Mouse (Mus musculus): ENCODE data around the gene Zfyve26. TPM values are rescaled to one million over a fixed set of nuclear protein-coding genes. Genes with fewer than 3 reads are reported as not detected.

The Zfyve26 gene
- total RNA-seq, 1 experiment: 22.8 TPM

DNA sequence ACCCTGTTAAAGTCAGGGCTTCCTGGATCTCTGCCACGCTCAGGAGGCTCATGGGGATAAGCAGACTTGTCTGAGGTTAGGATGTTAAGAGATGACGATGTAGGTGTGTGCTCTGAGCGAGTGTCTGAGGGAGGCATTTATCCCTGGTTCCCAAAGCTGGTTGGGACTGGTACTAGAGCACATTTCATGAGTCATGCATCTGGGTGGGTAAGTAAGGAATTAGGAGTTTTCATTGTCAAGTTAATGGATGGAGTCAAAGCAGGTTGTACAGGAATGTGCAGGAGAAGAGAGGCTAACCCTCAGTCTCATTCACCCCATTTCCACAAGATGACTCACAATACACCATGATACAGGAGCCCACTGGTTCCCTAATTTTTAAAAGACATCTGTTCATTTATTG is 48.0 kb downstream of the Zfyve26 start:
- Histone ChIP-seq H3K9ac (ENCODE audit: insufficient read depth, low read depth, low read length, poor library complexity, severe bottlenecking) (no peak overlapping the region), H3K9me3 (ENCODE audit: control insufficient read depth, insufficient read depth, low read depth, low read length) (no peaks in the 10 kb centered on the region), H3K36me3 (ENCODE audit: control insufficient read depth, insufficient read depth, low read length, poor library complexity, severe bottlenecking) (peaks cover 48% of the 10 kb centered on the region; the same call in 1 of the 2 replicates), H3K4me1 (ENCODE audit: control insufficient read depth in 2 of 2, insufficient read depth in 2 of 2, low read length in 2 of 2, poor library complexity in 1 of 2) (no peaks in the 10 kb centered on the region), H3K27ac (ENCODE audit: insufficient read depth, low read depth, low read length, poor library complexity, severe bottlenecking) (no peak overlapping the region; the same call in 1 of the 2 replicates), H3K4me3 (ENCODE audit: insufficient read depth in 1 of 2, low read depth in 1 of 2, low read length in 2 of 2, poor library complexity in 1 of 2, severe bottlenecking in 1 of 2) (no peak overlapping the region)
- TF ChIP-seq CHD2 (IDR thresholded peaks at IDR 0.05; ENCODE audit: low read depth, low read length) (no peak), MAFK (IDR thresholded peaks at IDR 0.05; ENCODE audit: insufficient read depth, low read depth, low read length) (0 out of 2 replicates have a peak, but pooled peaks have one; percentile 19)
- DNase-seq (ENCODE audit: low read depth, low spot score): no peak
- in situ Hi-C loops (cut with MboI; ENCODE audit: low sequenced_read_pairs in 2 of 2, unreplicated experiment in 2 of 2): no loop called here

DNA sequence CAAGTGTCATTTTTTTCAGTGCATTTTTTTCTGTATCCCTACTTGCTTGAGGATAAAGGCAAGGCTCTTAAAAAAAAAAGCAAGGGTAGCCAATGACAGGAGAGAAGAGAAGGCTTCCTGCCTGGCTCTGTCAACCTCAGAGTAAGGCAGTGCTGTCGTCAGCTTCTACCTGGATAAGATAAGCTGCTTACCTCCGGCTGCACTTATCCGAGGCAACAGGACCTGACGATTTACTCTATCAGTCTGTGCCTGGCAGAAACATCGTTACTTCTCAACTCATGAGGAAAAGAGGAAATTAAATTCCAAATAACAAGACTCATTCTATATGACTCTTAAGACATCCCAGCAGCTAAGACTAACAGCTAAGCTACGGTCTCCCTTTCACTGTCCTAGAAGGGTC is 53.2 kb downstream of the Zfyve26 start:
- Histone ChIP-seq H3K36me3 (ENCODE audit: control insufficient read depth, insufficient read depth, low read length, poor library complexity, severe bottlenecking) (peaks cover 37% of the 10 kb centered on the region; the same call in 1 of the 2 replicates), H3K4me1 (ENCODE audit: control insufficient read depth in 2 of 2, insufficient read depth in 2 of 2, low read length in 2 of 2, poor library complexity in 1 of 2) (no peaks in the 10 kb centered on the region), H3K4me3 (ENCODE audit: insufficient read depth in 1 of 2, low read depth in 1 of 2, low read length in 2 of 2, poor library complexity in 1 of 2, severe bottlenecking in 1 of 2) (no peak overlapping the region), H3K27ac (ENCODE audit: insufficient read depth, low read depth, low read length, poor library complexity, severe bottlenecking) (no peak overlapping the region), H3K9me3 (ENCODE audit: control insufficient read depth, insufficient read depth, low read depth, low read length) (no peaks in the 10 kb centered on the region), H3K9ac (ENCODE audit: insufficient read depth, low read depth, low read length, poor library complexity, severe bottlenecking) (no peak overlapping the region)
- TF ChIP-seq ZNF384 (IDR thresholded peaks at IDR 0.05; ENCODE audit: low read depth, low read length) (no peak), ZC3H11A (IDR thresholded peaks at IDR 0.05; ENCODE audit: borderline replicate concordance, low read depth, low read length) (no peak), CHD2 (IDR thresholded peaks at IDR 0.05; ENCODE audit: low read depth, low read length) (no peak), HCFC1 (IDR thresholded peaks at IDR 0.05; ENCODE audit: borderline replicate concordance, insufficient read depth, low read length) (no peak), MAFK (IDR thresholded peaks at IDR 0.05; ENCODE audit: insufficient read depth, low read depth, low read length) (no peak)
- DNase-seq (ENCODE audit: low read depth, low spot score): no peak
- in situ Hi-C loops (cut with MboI; ENCODE audit: low sequenced_read_pairs in 2 of 2, unreplicated experiment in 2 of 2): no loop called here

DNA sequence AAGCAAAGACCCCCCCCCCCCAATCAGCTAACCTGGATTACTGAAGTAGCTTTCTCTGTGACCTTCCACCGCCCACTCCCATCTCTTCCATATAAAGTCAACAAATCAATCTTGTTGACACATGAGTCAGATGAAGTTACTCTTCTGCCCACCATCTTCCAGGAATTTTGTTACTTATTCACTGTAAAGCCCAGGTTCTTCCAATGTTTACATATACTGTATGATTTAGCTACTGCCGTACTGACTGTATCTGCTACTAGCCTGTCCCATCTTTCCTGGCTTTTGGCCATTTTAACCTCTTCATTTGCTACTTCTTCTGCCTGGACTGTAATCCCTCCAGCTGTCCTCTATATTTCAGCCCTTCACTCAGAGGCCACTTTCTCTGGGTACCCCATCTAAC is 54.1 kb downstream of the Zfyve26 start:
- TF ChIP-seq ZNF384 (IDR thresholded peaks at IDR 0.05; ENCODE audit: low read depth, low read length) (no peak), ZC3H11A (IDR thresholded peaks at IDR 0.05; ENCODE audit: borderline replicate concordance, low read depth, low read length) (no peak), MAFK (IDR thresholded peaks at IDR 0.05; ENCODE audit: insufficient read depth, low read depth, low read length) (no peak)
- Histone ChIP-seq H3K27ac (ENCODE audit: insufficient read depth, low read depth, low read length, poor library complexity, severe bottlenecking) (no peak overlapping the region), H3K9me3 (ENCODE audit: control insufficient read depth, insufficient read depth, low read depth, low read length) (no peaks in the 10 kb centered on the region), H3K4me1 (ENCODE audit: control insufficient read depth in 2 of 2, insufficient read depth in 2 of 2, low read length in 2 of 2, poor library complexity in 1 of 2) (no peaks in the 10 kb centered on the region), H3K4me3 (ENCODE audit: insufficient read depth in 1 of 2, low read depth in 1 of 2, low read length in 2 of 2, poor library complexity in 1 of 2, severe bottlenecking in 1 of 2) (no peak overlapping the region), H3K36me3 (ENCODE audit: control insufficient read depth, insufficient read depth, low read length, poor library complexity, severe bottlenecking) (peaks cover 41% of the 10 kb centered on the region; the same call in 1 of the 2 replicates), H3K9ac (ENCODE audit: insufficient read depth, low read depth, low read length, poor library complexity, severe bottlenecking) (no peak overlapping the region)
- in situ Hi-C loops (cut with MboI; ENCODE audit: low sequenced_read_pairs in 2 of 2, unreplicated experiment in 2 of 2): no loop called here
- no peak for DNase-seq (ENCODE audit: low read depth, low spot score)

GRCm38 (mm10) chr12:79235485-79236080 is 60.5 kb downstream of the Zfyve26 start:
- no peak for TF ChIP-seq CHD2 (IDR thresholded peaks at IDR 0.05; ENCODE audit: low read depth, low read length)
- TF ChIP-seq HCFC1 (IDR thresholded peaks at IDR 0.05; ENCODE audit: borderline replicate concordance, insufficient read depth, low read length): no peak
- TF ChIP-seq ZNF384 (IDR thresholded peaks at IDR 0.05; ENCODE audit: low read depth, low read length): no peak
- TF ChIP-seq ZC3H11A (IDR thresholded peaks at IDR 0.05; ENCODE audit: borderline replicate concordance, low read depth, low read length): no peak
- TF ChIP-seq MAFK (IDR thresholded peaks at IDR 0.05; ENCODE audit: insufficient read depth, low read depth, low read length): no peak
- Histone ChIP-seq H3K27ac (ENCODE audit: insufficient read depth, low read depth, low read length, poor library complexity, severe bottlenecking) (no peak overlapping the region), H3K9ac (ENCODE audit: insufficient read depth, low read depth, low read length, poor library complexity, severe bottlenecking) (no peak overlapping the region), H3K4me3 (ENCODE audit: insufficient read depth in 1 of 2, low read depth in 1 of 2, low read length in 2 of 2, poor library complexity in 1 of 2, severe bottlenecking in 1 of 2) (no peak overlapping the region), H3K36me3 (ENCODE audit: control insufficient read depth, insufficient read depth, low read length, poor library complexity, severe bottlenecking) (peaks cover 21% of the 10 kb centered on the region; the same call in 1 of the 2 replicates), H3K4me1 (ENCODE audit: control insufficient read depth in 2 of 2, insufficient read depth in 2 of 2, low read length in 2 of 2, poor library complexity in 1 of 2) (no peaks in the 10 kb centered on the region), H3K9me3 (ENCODE audit: control insufficient read depth, insufficient read depth, low read depth, low read length) (no peaks in the 10 kb centered on the region)
- in situ Hi-C loops (cut with MboI; ENCODE audit: low sequenced_read_pairs in 2 of 2, unreplicated experiment in 2 of 2): no loop called here
- DNase-seq (ENCODE audit: low read depth, low spot score): no peak

DNA sequence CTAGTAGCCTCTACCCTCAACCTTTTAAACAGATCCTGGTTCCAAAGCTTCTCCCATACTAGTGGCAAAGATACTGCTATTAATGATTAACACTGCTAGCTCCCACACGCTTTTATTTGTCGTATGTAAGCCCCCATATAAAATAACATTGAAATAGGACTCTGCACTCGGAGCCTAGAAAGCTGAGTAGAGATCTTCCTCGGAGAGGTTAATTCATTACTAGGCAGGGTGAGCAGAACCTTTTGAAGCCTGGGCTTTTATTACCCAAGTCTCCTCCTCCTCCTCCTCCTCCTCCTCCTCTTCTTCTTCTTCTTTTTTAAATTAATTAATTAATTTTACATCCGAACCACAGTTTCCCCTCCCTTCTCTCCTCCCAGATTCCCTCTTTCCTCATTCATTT is 78.6 kb downstream of the Zfyve26 start:
- in situ Hi-C loops (cut with MboI; ENCODE audit: low sequenced_read_pairs in 2 of 2, unreplicated experiment in 2 of 2): no loop called here
- Histone ChIP-seq H3K36me3 (ENCODE audit: control insufficient read depth, insufficient read depth, low read length, poor library complexity, severe bottlenecking) (no peaks in the 10 kb centered on the region), H3K4me1 (ENCODE audit: control insufficient read depth in 2 of 2, insufficient read depth in 2 of 2, low read length in 2 of 2, poor library complexity in 1 of 2) (no peaks in the 10 kb centered on the region), H3K9ac (ENCODE audit: insufficient read depth, low read depth, low read length, poor library complexity, severe bottlenecking) (no peak overlapping the region), H3K27ac (ENCODE audit: insufficient read depth, low read depth, low read length, poor library complexity, severe bottlenecking) (no peak overlapping the region), H3K4me3 (ENCODE audit: insufficient read depth in 1 of 2, low read depth in 1 of 2, low read length in 2 of 2, poor library complexity in 1 of 2, severe bottlenecking in 1 of 2) (no peak overlapping the region), H3K9me3 (ENCODE audit: control insufficient read depth, insufficient read depth, low read depth, low read length) (no peaks in the 10 kb centered on the region)
- no peak for DNase-seq (ENCODE audit: low read depth, low spot score)
- TF ChIP-seq ZNF384 (IDR thresholded peaks at IDR 0.05; ENCODE audit: low read depth, low read length) (no peak), MAFK (IDR thresholded peaks at IDR 0.05; ENCODE audit: insufficient read depth, low read depth, low read length) (no peak), HCFC1 (IDR thresholded peaks at IDR 0.05; ENCODE audit: borderline replicate concordance, insufficient read depth, low read length) (no peak), CHD2 (IDR thresholded peaks at IDR 0.05; ENCODE audit: low read depth, low read length) (no peak), ZC3H11A (IDR thresholded peaks at IDR 0.05; ENCODE audit: borderline replicate concordance, low read depth, low read length) (no peak)
